Mouse (Mus musculus) heart, postnatal 0 days (tissue): Measurements from ENCODE around the gene Top3a. TPM values are rescaled to one million over a fixed set of nuclear protein-coding genes. Genes with fewer than 3 reads are reported as not detected.

Experiments
- ATAC-seq: fragments of 200-750 bp; cut with Nextera tagmentation; 2 replicates; pipeline ENCODE4 v1.8.0; 2017; ENCODE audit warnings: low read depth, moderate number of reproducible peaks, moderate library complexity; ENCODE audit not compliant: insufficient read depth
- DNase-seq: peaks from one replicate; pipeline ENCODE4 v3.0.0-alpha.2; 2016; ENCODE audit warnings: low spot score
- H3K27ac ChIP-seq: fragments of 300-500 bp; sonication (generic); 2 replicates; pipeline ENCODE4 v1.5.1; 2014; ENCODE audit warnings: low read depth, mild to moderate bottlenecking
- H3K27me3 ChIP-seq: fragments of 300-500 bp; sonication (generic); 2 replicates; pipeline ENCODE4 v1.6.1; 2014; ENCODE audit warnings: low read length, mixed read lengths; ENCODE audit not compliant: control insufficient read depth, insufficient read depth
- H3K36me3 ChIP-seq: fragments of 300-500 bp; sonication (generic); replicated peaks from 2 replicates; pipeline ENCODE4 v1.6.1; 2014; ENCODE audit warnings: low read length, mixed read lengths; ENCODE audit not compliant: control insufficient read depth, insufficient read depth
- H3K4me1 ChIP-seq: fragments of 300-500 bp; sonication (generic); 2 replicates; pipeline ENCODE4 v1.6.1; 2014; ENCODE audit warnings: antibody characterized with exemption; ENCODE audit not compliant: control insufficient read depth, insufficient read depth
- H3K4me2 ChIP-seq: fragments of 300-500 bp; sonication (generic); 2 replicates; pipeline ENCODE4 v1.6.1; 2014; ENCODE audit warnings: low read depth, mild to moderate bottlenecking, low read length, moderate library complexity
- H3K4me3 ChIP-seq: fragments of 300-500 bp; sonication (generic); 2 replicates; pipeline ENCODE4 v1.5.1; 2014; ENCODE audit warnings: low read depth, low read length
- H3K9ac ChIP-seq: fragments of 300-500 bp; sonication (generic); replicated peaks from 2 replicates; pipeline ENCODE4 v1.6.1; 2014; ENCODE audit warnings: low read depth, low read length, mixed read lengths
- H3K9me3 ChIP-seq: fragments of 300-500 bp; sonication (generic); replicated peaks from 2 replicates; pipeline ENCODE4 v1.6.1; 2016; ENCODE audit warnings: low read length; ENCODE audit not compliant: control insufficient read depth
- CTCF ChIP-seq: IDR thresholded peaks from 2 replicates; pipeline ENCODE4 v1.5.1; 2016; ENCODE audit warnings: antibody characterized with exemption, control low read depth, low read depth
- EP300 ChIP-seq: IDR thresholded peaks from 2 replicates; pipeline ENCODE4 v1.6.1; 2016; ENCODE audit warnings: antibody characterized with exemption, low read depth
- WGBS: fragments of 180-500 bp; shearing (Covaris S2); extraction: QIAGEN DNeasy Blood & Tissue Kit; methylation state at CpG from one replicate; pipeline ENCODE4 v1.1.7; 2014; 5-methylcytosine and 5-hydroxymethylcytosine counted together
- polyA plus RNA-seq: library from polyadenylated mRNA; unstranded; fragments of >200 nt; fragmentation: Nextera tagmentation; extraction: Ambion mirVana; gene quantifications from 2 replicates; pipeline ENCODE4 v1.2.1, GENCODE M21; 2015
- total RNA-seq: library from RNA; depleted of rRNA; stranded (reverse); fragments of >200 nt; gene quantifications from 2 replicates; pipeline ENCODE4 v1.2.3, GENCODE M21; 2014; ENCODE audit warnings: low replicate concordance

Top3a gene
- total and polyA plus RNA-seq, 2 experiments from 2014 or later: 4.4 to 7.3 TPM

- under 1% methylated on average over 28 of the region's 29 CpGs for WGBS
- Histone ChIP-seq H3K4me2 (peak overlapping the region; percentile 60), H3K27ac (peak overlapping the region; percentile 33; the same call in 1 of the 2 replicates)
Measured at GRCm38 (mm10) chr11:60811054-60811460, 33.9 kb upstream of the Top3a start.

GRCm38 (mm10) chr11:60810046-60810965 lies 33.1 kb upstream of the Top3a start:
- no peak for ATAC-seq
- Histone ChIP-seq H3K4me1 (peaks cover 19% of the 10 kb centered on the region; the same call in 1 of the 2 replicates), H3K9me3 (no peaks in the 10 kb centered on the region), H3K27me3 (no peaks in the 10 kb centered on the region), H3K36me3 (no peaks in the 10 kb centered on the region), H3K4me3 (peak overlapping the region; percentile 44), H3K4me2 (peak overlapping the region; percentile 60), H3K27ac (peak overlapping the region; percentile 33), H3K9ac (peak overlapping the region; percentile 28; the same call in 1 of the 2 replicates)
- no peak for DNase-seq
- TF ChIP-seq EP300: no peak
- WGBS: 17% methylated on average over 14 of the region's 14 CpGs

More at GRCm38 (mm10) chr11:60811054-60811460, 33.9 kb upstream of the Top3a start:
- peak; percentile 90 for DNase-seq
- Histone ChIP-seq H3K9ac (peak overlapping the region; percentile 28; the same call in 1 of the 2 replicates), H3K36me3 (no peaks in the 10 kb centered on the region), H3K27me3 (no peaks in the 10 kb centered on the region), H3K9me3 (no peaks in the 10 kb centered on the region), H3K4me1 (peaks cover 19% of the 10 kb centered on the region; the same call in 1 of the 2 replicates), H3K4me3 (peak overlapping the region; percentile 44)
- TF ChIP-seq EP300 (no peak), CTCF (no peak)
- ATAC-seq: peak; percentile 99

GRCm38 (mm10) chr11:60809546-60809945 lies 32.4 kb upstream of the Top3a start:
- no peaks in the 10 kb centered on the region for H3K27me3 ChIP-seq
- 17% methylated on average over 1 of the region's 1 CpGs for WGBS
- H3K36me3 ChIP-seq: no peaks in the 10 kb centered on the region
- H3K4me3 ChIP-seq: peak overlapping the region; percentile 44; the same call in 1 of the 2 replicates
- DNase-seq (no peak), ATAC-seq (no peak)
- H3K27ac ChIP-seq: 0 out of 2 replicates have a peak overlapping the region, but pooled peaks have one; percentile 17
- TF ChIP-seq EP300: no peak
- no peak for TF ChIP-seq CTCF
- no peaks in the 10 kb centered on the region for H3K9me3 ChIP-seq
- peak overlapping the region; percentile 60 for H3K4me2 ChIP-seq
- no peak overlapping the region for H3K9ac ChIP-seq
- H3K4me1 ChIP-seq: peaks cover 19% of the 10 kb centered on the region; the same call in 1 of the 2 replicates

- peak; percentile 54 for DNase-seq
- Histone ChIP-seq H3K9me3 (no peaks in the 10 kb centered on the region), H3K4me1 (peaks cover 19% of the 10 kb centered on the region; the same call in 1 of the 2 replicates), H3K27ac (peak overlapping the region; percentile 52), H3K4me3 (no peak overlapping the region), H3K9ac (no peak overlapping the region), H3K36me3 (peaks cover 9% of the 10 kb centered on the region), H3K4me2 (no peak overlapping the region), H3K27me3 (no peaks in the 10 kb centered on the region)
- 54% methylated on average over 4 of the region's 4 CpGs for WGBS
- TF ChIP-seq CTCF (no peak), EP300 (no peak)
- ATAC-seq: no peak
Measured at GRCm38 (mm10) chr11:60808286-60809070, 31.3 kb upstream of the Top3a start.

GRCm38 (mm10) chr11:60800892-60801291 lies 23.7 kb upstream of the Top3a start:
- H3K9ac ChIP-seq: no peak overlapping the region
- no peak overlapping the region for H3K27ac ChIP-seq
- H3K4me2 ChIP-seq: no peak overlapping the region
- H3K27me3 ChIP-seq: no peaks in the 10 kb centered on the region
- DNase-seq (no peak), ATAC-seq (no peak)
- no peaks in the 10 kb centered on the region for H3K9me3 ChIP-seq
- peaks cover 44% of the 10 kb centered on the region for H3K36me3 ChIP-seq
- TF ChIP-seq CTCF: no peak
- TF ChIP-seq EP300: no peak
- 79% methylated on average over 1 of the region's 1 CpGs for WGBS
- H3K4me1 ChIP-seq: 0 out of 2 replicates have a peak, but pooled peaks cover 1% of the 10 kb centered on the region
- no peak overlapping the region for H3K4me3 ChIP-seq
